In the genomic region with DNA sequence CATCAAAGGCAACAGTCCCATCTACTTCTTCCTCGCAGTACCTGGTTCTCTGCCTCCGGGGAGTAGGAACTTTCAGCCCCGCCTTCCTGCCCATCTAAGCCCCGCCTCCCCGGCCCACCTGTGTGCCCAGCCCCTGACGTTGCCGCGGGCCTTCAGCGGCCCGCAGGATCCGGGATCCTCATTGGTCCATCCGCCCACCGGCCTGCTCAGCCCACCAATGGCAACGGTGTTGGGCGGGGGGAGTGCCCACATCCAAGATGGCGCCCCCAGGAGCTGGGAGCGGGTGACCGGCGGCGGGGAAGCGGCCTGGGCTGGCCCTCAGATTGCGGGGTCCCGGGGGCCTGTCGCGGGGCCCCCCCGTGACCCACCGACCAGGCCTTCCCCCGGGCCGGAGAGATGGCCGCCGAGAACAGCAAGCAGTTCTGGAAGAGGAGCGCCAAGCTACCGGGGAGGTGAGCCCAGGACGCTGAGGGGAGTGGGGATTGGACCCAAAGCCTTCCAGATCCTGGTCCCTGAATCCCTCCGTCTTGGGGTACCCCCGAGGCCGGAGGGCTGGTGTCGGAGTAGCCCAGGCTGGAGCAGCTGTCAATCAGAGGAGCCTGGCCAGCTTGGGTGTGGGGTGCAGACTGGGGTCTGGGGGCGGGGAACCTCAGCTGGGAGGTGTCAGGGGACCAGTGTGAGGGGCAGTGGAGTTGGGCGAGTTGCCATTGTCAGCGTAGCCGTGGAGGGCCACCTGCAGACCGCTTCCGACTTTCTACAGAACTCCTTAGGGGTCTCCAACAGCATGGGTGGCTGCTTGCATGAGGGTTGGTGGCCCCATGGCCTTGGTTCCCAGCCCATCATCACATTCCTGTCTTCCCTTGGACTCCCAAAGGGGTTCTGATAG, we compare ENCODE assay signal across 8 mouse cellular contexts. TPM values are rescaled to one million over a fixed set of nuclear protein-coding genes. Genes with fewer than 3 reads are reported as not detected.
DNase-seq lines count a peak whose midpoint lies in the region; ATAC-seq and TF ChIP-seq lines count a peak whose summit lies in the region.

A gene (minus strand): TSS at position 96 of the 886 bp plus-strand sequence.
A gene (plus strand): TSS at position 243 of the 886 bp plus-strand sequence.

- TF ChIP-seq CTCF in E14TG2a.4 (conservative IDR thresholded peaks at IDR 0.05; ENCODE audit: low read length) = no peak

- H3K9ac ChIP-seq in forebrain, embryonic 13.5 days = peak within 1 kb of the TSS; percentile 95
- H3K9ac ChIP-seq in neural tube, embryonic 15.5 days (replicated peaks) = peak within 1 kb of the TSS; percentile 98

- intact Hi-C loops in heart, postnatal 14 days (cut with DNase I) = no loop called here

- H3K4me3 ChIP-seq in E14TG2a.4 (replicated peaks; ENCODE audit: low read length) = peak within 1 kb of the TSS; percentile 99
- H3K4me3 ChIP-seq in forebrain, embryonic 13.5 days = peak within 1 kb of the TSS; percentile 93
- H3K4me3 ChIP-seq in neural tube, embryonic 15.5 days (replicated peaks) = peak within 1 kb of the TSS; percentile 75

- no peaks in the 10 kb centered on the region for H3K9me3 ChIP-seq in E14TG2a.4 (ENCODE audit: low read length)
- H3K9me3 ChIP-seq in forebrain, embryonic 13.5 days (replicated peaks) = no peaks in the 10 kb centered on the region
- no peaks in the 10 kb centered on the region for H3K9me3 ChIP-seq in neural tube, embryonic 15.5 days (replicated peaks)

- H3K27me3 ChIP-seq in E14TG2a.4 (ENCODE audit: insufficient read depth, low read length) = peaks cover 3% of the 10 kb centered on the region; the same call in 1 of the 2 replicates
- H3K27me3 ChIP-seq in forebrain, embryonic 13.5 days = 0 out of 2 replicates have a peak, but pooled peaks cover 4% of the 10 kb centered on the region
- H3K27me3 ChIP-seq in neural tube, embryonic 15.5 days (replicated peaks) = no peaks in the 10 kb centered on the region

- peak within 1 kb of the TSS; percentile 98 for H3K4me2 ChIP-seq in forebrain, embryonic 13.5 days
- peak within 1 kb of the TSS; percentile 94 for H3K4me2 ChIP-seq in neural tube, embryonic 15.5 days

- peak within 1 kb of the TSS; percentile 65; the same call in 1 of the 2 replicates for H3K27ac ChIP-seq in forebrain, embryonic 13.5 days
- H3K27ac ChIP-seq in neural tube, embryonic 15.5 days (replicated peaks) = peak within 1 kb of the TSS; percentile 63; the same call in 1 of the 2 replicates

- H3K36me3 ChIP-seq in E14TG2a.4 (ENCODE audit: insufficient read depth, low read length) = peaks cover 6% of the 10 kb centered on the region; the same call in 1 of the 2 replicates
- H3K36me3 ChIP-seq in forebrain, embryonic 13.5 days (ENCODE audit: poor library complexity, severe bottlenecking) = no peaks in the 10 kb centered on the region
- no peaks in the 10 kb centered on the region for H3K36me3 ChIP-seq in neural tube, embryonic 15.5 days

- ATAC-seq in forebrain, embryonic 13.5 days = peak; percentile 99
- ATAC-seq in neural tube, embryonic 15.5 days (ENCODE audit: low FRiP score) = peak; percentile 98

- peaks cover 28% of the 10 kb centered on the region for H3K4me1 ChIP-seq in E14TG2a.4 (replicated peaks; ENCODE audit: low read depth, low read length)
- H3K4me1 ChIP-seq in forebrain, embryonic 13.5 days = peaks cover 20% of the 10 kb centered on the region
- peaks cover 26% of the 10 kb centered on the region for H3K4me1 ChIP-seq in neural tube, embryonic 15.5 days

- peak; percentile 91 for DNase-seq in c-Kit-positive CD71-positive TER-119-positive erythroid progenitor cells, embryonic 14.5 days (ENCODE audit: low spot score)
- DNase-seq in heart, postnatal 14 days = peak; percentile 92 to 93
- DNase-seq in layer of hippocampus, adult 11-12 months (ENCODE audit: low spot score) = peak; percentile 96
- peak; percentile 96 to 97 for DNase-seq in lung, adult 18-20 months
- DNase-seq in testis, postnatal 14 days (ENCODE audit: low spot score) = peak; percentile 97

- under 1% methylated on average over 44 of the region's 44 CpGs for whole genome bisulfite sequencing in forebrain, embryonic 13.5 days
- 0% methylated on average over 38 of the region's 44 CpGs for WGBS in neural tube, embryonic 15.5 days

RNA-seq across cellular contexts. Expression of the first gene that starts in this region (rescaled TPM):
- not detected in 2 replicates for polyA plus RNA-seq in forebrain, embryonic 13.5 days (2015; fragmentation: Nextera tagmentation; extraction: Ambion mirVana)
- total RNA-seq in heart, postnatal 14 days (2021) = not detected
- polyA plus RNA-seq in neural tube, embryonic 15.5 days (2015; fragmentation: Nextera tagmentation; extraction: Ambion mirVana) = not detected in 2 replicates

RNA-seq across cellular contexts. Expression of the second gene that starts in this region (rescaled TPM):
- 17.7 and 20.1 TPM in 2 replicates for polyA plus RNA-seq in forebrain, embryonic 13.5 days (2015; fragmentation: Nextera tagmentation; extraction: Ambion mirVana)
- total RNA-seq in heart, postnatal 14 days (2021) = 10 to 100 TPM; 14.5 to 15.1 TPM
- polyA plus RNA-seq in neural tube, embryonic 15.5 days (2015; fragmentation: Nextera tagmentation; extraction: Ambion mirVana) = 25.7 and 29.4 TPM in 2 replicates

Comparison
In these comparisons a context has a peak if more than half of its experiments do, and no peak if none do; other contexts are left out.
1. Peak in every context shown above with its lines: DNase-seq, ATAC-seq, H3K4me3 ChIP-seq and H3K27ac ChIP-seq.